Mouse (Mus musculus) adrenal gland, adult 18-20 months (tissue): Measurements from ENCODE around the gene Poldip3. TPM values are rescaled to one million over a fixed set of nuclear protein-coding genes. Genes with fewer than 3 reads are reported as not detected.
A peak's percentile ranks its signal among the peaks of the same experiment; 100 is the strongest.

Experiments used
- DNase-seq, 2 experiments: peaks; one replicate each; pipeline ENCODE4 v3.0.0; 2021 to 2022; ENCODE audit warnings: low spot score in 2 of 2
- long read RNA-seq, 2 experiments: library from polyadenylated mRNA; stranded (forward); transcript quantifications; one replicate each; pipeline ENCODE4 v2.0.0; 2021
- total RNA-seq, 2 experiments: library from RNA; stranded (reverse); gene quantifications; 1 replicate in 1 of 2; 2 replicates in 1 of 2; pipeline ENCODE4 v1.2.3; 2021

The Poldip3 gene
- 100 to 1,000 TPM in 1 of 2 experiments, 10 to 100 TPM in 1; 86.0 to 105 TPM for total RNA-seq
- long read RNA-seq, experiment 1, transcript Poldip3-202 (8 exons, 3,157 nt) = minor isoform, 8 of 153 reads
- long read RNA-seq, experiment 1, transcript Poldip3-201 (9 exons, 3,299 nt) = major isoform, 131 of 153 reads
- long read RNA-seq, experiment 1, partial matches to known transcripts = 8 of 153 reads
- long read RNA-seq, experiment 1, other reads (novel, unspliced or antisense) = 6 of 153 reads
- long read RNA-seq, experiment 2, transcript Poldip3-201 (9 exons, 3,299 nt) = major isoform, 132 of 189 reads
- long read RNA-seq, experiment 2, partial matches to known transcripts = 48 of 189 reads
- long read RNA-seq, experiment 2, other reads (novel, unspliced or antisense) = 5 of 189 reads

DNA sequence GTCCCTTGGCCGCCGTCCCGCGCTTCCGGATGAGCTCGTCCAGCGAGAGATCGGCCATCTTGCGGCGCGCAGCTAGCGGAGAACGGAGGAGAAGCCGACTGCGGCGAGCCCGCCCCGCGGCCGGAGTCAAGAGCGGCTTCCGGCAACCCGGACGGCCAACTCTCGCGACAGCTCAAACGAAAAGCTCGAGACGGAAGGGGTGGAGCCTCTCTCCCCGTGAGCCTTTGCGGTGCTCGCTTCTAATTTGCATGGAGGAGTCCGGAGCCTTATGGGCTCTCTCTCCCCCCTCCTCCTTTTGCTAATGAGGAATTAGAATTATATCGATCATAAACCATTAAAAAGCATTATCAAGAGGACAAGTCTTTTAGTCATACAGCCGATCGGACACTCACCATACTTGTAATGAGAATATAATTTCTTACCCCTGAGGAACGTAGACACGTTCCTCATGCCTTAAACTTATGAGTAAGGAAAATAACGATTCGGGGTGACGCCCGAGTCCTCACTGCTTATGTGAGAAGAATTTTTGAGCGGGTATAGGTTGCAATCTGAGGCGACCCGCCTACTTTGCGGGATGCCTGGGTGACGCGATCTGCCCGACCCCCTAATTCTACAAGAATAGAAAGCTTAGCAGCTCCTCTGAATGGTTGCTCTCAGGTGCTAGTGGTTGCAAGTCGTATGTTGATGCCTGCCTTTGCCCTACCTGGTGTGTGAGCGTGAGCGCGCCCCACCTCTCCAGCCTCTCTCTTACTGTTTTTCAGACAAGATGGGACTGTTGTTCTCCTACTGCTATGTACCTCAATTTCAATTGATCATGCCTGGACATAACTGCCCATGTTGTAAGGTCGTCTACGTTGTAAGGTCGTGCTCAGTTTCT is at the start of gene Poldip3:
TSS of gene Poldip3 (minus strand) at position 189 of the 877 bp plus-strand sequence.
- DNase-seq = peak; percentile 95 to 96

DNA sequence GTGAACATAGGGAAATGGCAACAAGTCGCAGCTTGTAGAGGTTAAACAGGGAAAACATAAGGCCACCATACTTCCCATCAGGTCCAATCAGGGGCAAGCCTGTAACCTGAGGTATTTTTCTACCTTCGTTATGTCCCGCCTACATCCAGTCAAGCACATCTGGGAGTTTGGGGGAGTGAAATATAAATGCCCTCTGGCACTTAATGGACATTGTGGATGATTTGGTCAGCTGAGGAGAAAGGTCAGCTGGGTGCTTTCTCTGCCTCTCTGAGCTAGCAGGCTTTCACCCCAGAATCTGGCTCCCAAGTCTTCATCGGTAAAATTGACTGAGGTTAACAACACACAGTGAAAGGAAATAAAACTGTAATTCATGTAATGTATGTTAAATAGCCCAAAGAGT is 44.2 kb upstream of the Poldip3 start:
- no peak for DNase-seq

DNA sequence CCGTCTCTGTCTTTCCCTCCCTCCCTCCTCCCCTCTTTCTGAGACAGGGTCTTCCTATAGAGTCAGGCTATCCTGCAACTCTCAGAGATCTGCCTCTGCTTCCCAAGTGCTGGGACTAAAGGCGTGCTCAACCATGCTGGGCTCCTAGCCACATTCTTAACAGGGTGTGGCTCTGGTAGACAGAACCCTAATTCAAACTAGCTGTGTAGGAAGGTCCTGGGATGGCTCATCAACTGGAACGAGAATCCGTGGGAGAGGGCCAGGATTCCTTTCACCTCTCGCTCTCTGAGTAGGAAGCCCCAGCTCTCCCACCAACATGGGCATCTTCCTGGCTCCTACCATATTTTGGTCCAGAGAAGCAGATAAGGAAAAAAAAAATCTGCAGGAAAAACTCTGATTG is 33.2 kb upstream of the Poldip3 start:
- DNase-seq = no peak

DNA sequence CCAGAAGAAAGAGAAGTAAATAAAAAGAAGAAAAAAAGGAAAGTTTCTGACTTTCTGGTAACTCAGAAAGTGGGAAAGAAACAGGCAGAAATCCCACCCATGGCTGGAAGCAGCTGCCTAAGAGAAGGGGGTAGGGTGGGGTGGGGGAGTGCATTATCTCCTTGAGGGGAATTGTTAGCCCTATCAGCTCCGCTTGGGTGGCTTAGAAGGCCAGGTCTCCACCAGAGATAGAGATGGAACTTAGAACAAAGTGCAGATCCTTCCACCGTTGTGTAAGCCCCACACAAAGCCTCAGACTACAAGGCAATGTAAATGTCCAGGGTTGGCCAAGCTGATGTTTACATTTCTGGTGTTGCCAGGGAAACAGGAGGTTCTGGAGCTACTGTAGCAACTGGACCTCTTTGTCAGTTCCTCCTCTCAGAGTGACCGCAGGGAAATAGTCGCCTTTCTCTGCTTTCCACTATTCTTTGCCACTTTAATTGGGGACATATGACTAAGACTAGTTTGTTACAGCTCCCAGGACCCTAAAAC is 32.7 kb upstream of the Poldip3 start:
- DNase-seq = no peak

DNA sequence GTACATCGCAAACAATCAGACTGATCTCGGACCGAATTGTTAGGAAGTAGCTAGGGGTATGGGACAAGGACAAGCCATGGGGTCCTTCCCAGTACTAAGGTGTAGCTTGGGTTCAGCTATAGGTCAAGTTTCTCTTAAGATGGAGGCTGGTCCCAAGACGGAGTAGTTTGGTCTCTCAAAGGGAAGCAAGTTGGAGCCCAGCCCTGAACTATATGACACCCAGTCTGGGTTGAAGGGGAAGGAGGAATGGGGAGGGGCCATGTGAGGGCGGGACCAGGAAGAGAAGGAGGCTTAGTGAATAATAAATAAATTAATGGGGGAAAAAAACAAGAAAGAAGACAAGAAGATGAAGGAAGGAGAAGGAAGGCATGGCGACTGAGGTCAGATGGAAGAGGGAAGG is 30.8 kb upstream of the Poldip3 start:
- no peak for DNase-seq

DNA sequence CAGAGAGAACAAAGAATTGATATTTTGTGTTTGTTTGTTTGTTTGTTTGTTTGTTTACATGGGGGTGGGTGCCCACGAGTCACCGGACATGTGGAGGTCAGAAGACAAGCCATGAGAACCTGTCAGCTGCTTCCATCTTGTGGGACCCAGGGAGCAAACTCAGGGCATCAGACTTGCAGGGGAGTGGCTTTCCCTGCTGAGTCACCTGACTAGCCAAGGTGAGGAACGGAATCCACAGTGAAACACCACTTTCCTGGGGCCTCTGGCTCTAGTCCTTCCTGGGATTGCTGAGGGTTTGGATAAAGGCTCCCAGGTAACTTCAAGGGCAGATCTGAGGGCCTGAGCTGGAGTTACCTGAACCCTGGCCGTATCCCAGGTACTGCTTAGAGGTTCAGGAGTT is 27.5 kb upstream of the Poldip3 start:
- DNase-seq = no peak

DNA sequence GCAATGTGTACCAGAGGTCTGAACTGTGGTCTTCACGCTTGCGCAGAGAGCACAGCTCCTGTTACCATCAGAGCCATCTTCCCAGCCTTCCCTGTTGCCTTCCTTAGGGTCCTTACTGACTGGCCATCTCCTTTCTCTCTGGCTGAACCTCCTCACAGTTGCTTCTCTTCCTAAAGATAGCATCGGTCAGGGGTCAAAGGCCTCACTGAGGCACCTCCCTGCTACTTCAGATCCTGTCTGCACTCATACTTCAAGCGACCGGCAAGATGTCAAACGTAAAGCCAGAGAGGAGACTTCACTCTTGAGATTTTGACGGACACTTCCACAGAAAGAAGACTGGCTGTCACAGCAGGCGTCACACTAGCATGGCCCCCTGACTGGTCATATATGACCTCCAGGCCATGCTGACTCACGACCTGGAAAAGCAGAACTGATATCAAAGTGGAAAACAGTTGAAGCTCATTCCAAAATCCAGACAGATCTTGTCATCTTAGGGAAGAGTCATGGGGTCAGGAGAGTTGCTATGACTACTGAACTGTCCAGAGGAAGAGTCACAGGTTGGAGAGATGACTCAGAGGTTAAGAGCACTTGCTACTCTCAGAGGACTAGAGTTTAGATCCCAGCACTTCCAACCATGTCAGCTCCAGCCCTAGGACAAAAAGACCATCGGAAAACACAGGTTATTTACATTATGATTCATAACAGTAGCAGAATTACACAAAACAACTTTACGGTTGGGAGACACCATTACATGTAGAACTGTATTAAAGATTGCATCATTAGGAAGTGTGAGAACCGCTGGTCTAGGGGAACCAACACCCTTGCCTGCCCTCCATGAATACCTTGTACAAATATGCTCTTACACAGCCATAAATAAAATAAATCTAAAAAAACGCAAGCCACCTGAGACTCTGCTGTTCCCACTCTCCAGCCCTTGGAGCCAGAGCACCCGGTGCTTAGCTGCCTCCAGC is 25.0 kb upstream of the Poldip3 start:
- DNase-seq = peak in 1 of 2 experiments; percentile 23

DNA sequence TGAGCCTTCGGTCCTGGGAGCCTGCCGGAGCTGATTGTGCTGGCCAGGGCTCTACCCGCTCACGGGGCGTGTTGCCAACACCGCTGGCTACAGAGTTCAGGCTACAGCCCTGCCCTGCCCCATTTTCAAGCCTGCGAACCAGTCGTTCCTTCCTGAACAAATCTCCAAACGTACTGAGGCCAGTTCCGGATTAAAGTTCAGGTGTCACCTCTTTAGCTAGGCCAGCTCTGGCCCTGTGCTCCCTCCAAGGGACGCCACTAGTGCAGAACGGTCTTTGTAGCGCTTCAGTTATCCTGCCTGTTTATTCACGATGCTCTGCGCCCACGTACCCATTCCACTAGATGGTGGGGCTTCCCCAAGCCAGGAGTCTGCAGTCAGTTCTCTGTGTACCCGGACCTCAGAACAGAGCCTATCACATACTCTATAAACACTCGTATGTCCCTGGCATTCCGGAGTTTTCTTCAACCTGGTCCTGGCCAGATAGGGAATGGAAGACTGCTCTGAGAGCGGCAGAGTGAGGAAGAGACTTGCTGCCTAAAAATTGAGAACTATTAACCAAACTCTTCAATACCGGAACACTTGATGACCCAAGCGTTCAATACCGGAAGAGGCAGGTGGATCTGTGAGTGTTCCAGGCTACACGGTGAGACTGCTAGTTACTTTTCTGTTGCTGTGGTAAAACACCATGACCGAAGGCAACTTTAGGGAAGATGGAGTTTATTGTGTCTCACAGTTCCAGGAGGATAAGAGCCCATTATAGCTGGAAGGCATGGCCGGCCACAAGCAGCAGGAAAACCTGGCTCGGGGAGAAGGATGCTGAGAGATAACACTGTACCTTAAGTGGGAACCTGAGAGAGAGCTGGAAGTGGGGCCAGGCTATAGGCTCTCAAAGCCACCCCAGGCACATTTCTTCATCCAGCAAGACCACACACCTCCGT is 23.6 kb upstream of the Poldip3 start, which contains the start of gene Cyb5r3:
TSS of gene Cyb5r3 (minus strand) at position 101 of the 938 bp plus-strand sequence.
- DNase-seq = peak in 1 of 2 experiments; percentile 13

DNA sequence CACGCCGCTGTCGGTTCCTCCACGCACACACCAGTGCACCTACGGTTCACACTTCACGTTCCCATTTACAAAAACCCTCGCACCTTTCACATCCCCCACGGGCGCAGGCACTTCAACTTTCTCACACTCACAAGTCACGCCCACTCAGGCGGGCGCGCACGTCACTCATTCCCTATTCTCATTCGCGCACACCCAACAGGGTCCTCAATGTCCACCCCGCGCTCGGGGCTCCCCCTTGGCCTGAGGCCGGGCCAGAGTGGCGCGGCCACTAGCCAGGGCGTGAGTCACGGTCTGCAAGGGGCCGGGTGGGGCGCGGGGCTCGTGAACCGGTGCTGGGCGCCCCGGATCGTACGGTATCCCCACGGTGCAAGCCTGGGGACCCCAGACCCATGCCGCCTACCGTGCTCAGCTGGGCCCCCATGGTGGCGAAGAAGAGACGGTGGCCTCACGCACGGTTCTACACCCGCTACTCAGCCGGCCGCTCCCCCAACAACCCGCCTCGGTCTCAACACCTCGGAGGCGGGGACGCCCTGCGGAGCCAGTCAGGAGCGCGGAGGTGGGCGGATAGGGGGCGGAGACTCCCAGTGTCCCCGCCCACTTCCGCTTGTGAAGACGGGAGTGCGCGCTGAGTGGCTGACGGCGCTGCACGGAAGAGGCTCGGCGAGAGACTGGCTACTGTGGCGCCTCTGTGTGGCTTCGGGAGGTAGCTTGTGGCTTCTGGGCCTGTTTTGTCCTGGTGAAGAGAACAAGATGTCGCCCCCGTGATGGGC is 22.7 kb upstream of the Poldip3 start:
- DNase-seq = peak; percentile 95

DNA sequence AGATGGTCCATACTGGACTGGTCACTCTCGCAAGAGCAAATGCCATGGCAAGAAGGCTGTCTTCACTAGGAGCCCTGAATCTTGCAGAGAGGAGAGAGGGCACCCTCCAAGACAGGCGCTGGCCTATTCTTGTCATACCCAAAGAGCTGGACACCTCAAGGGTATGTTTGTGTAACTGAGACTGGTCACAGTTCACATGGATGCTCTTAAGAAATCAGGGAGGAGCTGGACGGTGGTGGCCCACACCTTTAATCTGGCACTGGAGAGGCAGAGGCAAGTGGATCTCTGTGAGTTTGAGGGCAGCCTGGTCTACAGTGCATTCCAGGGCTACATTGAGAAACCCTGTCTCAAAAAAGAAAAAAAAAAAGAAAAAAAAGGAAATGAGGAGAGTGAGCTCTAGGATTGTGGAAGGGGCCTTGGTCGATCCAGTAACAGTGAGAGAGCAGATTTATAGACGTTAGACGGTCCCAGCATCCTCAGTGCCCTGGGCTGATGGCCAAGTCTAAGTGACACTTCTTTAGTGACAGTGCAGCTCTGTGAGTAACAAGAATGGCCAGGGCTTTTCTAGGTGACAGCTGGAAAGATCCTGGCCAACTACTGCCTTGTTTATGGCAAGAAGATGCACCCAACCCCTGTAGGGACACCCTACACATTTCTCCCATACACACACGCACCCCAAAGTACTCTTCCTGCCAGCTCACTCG is 21.9 kb upstream of the Poldip3 start:
- DNase-seq = peak in 1 of 2 experiments; percentile 25

DNA sequence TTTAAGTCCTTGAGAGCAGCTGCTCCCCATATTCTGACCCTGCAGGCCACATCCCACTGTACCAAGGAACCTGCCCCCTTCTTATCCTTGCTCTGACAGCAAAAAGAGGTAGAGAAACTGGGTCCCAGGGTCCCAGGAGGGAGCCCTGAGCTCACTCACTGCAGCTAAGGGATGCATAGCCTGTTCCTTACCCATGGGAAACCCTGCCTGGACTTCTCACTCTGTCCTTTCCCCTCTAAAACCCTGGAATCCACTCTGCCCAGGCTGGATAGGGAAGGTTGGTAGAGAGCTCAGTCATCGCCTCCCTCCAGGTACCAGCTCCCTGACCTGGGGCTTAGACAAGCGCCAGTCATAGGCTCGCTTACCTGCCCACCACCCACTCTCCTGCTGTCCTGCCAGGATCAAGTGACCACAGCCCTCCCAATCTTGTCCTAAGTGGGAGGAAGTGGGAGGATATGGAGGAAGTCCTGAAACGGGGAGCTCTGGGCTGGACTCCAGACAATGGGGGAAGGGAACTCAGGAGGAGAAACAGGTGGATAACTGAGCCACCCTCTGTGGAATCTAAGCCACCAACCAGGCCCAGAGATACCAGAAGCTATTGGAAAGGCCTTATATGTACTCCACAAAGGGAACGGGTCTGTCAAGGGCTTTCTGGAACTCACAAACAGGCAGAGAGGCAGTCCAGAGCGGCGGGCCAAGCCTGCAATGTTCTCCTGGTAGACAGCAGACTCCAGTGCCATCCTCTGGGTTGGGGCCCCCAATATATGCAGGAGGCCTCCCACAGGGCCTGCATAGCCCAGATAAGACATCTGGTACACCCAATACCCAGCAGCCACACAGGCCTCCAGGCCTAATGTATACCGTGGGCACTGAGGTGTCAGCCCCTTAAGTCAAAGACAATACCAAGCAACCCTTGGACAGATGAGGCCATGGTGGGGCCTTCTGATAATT is 20.9 kb upstream of the Poldip3 start:
- peak in 1 of 2 experiments; percentile 23 for DNase-seq

DNA sequence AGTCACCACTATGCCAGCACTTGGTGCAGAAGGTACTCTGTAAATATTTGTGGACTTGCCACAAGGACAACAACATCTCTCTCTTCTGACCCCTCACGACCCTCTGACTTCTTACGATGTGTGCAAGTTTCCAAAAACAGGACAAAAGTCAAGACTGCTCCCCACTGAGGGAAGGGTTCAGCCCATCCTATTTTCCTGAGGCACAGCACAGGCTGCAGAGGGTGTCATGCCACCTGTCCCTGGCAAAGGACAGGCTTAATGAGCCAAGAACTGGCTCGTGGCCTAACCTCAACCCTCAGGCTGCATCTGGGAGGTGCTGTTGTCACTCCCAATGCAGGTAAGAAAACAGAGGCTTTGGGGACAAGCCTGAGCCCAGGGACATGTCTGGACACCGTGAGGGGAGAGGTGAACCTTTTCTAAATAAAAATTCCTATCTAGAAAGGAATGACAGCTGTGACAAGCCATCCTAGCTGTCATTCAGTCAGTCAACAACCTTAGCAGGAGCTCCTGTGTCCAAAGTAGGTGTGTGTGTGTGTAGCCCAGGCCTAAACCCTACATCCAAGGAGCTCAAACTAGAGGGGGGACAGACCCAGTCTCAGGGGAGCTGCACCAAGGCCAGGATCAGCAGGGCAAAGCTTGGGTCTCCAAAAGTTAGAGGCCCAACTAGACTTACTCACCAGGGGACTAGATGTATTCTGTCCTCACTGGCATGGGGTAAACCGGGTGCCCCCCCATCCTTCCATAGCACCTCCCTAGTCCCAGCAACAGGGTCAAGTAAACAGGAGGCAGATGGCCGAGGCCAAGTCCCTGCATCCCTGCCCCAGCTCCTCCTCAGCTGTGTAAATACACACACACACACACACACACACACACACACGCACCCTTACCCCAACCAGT is 19.9 kb upstream of the Poldip3 start:
- DNase-seq = no peak

DNA sequence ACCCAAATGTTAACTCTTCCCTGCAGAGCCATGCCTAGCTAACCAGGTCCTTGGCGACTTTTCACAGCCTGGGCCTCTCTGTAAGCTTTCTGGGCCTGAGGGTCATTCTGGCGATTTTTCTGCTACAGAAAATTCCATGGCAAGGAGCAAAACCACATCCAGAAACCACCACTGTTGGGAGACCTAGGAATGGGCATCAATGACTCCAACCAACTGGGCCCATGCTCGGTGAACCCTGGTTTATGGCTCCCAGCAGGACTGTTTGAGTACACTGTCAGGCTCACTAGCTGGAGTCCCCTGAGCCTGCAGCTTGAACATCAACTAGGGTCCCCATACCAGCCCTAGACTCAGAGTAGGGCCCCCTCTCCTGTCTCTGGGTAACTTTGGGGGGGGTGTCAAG is 19.1 kb upstream of the Poldip3 start:
- no peak for DNase-seq

DNA sequence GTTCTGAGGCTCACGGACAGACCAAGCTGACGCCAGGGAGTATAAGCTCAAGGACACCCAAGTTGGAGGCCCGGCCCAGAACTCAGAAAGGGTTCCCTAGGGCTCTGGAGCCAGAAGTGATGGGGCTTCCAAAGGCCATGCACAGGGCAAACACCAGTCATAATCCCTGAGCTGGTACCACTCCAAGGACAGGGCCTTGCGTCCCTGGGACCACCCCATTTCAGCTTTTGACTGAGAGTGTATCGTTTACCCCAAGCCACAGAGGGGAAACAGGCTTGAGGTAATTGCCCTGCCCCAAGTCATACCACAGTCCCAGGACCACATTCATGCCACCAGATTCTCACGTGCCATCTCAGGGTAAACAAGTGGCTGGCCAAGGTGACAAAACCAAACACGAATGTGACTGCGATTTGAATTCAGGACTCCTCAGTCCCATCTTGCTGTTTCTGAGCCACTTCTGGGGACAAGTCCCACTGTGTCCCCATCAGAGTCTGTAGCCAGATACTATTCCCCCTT is 18.4 kb upstream of the Poldip3 start:
- DNase-seq = no peak

DNA sequence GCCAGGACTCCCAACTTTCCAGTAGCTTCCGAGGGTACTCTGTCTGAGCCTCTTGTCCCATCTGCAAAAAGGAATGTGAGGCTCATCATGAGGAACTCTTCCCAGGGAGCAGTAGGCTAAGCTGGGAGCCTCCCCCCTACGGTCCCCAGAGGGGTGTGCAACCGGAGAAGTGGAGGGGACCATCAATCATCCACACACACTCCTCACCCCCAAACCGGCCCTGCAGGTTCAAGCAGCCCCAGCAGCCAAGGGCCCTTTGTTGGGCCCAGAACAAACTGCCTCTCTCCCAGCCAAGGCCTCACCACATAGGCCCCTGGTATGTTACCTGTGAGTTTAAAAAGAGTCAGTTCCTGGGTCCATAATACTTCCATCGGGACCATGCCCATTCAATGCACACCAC is 17.9 kb upstream of the Poldip3 start:
- DNase-seq = peak; percentile 18 to 24

DNA sequence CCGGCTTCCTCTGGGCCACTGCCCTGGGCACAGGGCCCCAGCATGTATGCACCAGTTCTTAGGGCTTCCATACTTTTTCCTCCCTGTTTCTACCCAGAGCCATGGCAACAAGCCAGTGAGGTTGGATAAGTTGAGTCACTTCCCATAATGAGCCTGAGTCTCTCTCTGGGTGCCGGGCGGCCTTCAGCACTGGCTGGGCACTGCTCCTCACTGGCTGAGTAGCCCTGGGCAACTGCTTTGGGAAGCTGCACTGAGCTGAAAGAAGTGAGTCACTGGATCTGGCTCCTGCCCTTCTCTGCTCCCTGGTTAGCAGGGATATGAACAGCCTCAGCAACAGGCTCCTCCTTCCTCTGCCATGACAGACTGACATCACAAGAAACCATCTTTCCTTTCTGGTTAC is 17.5 kb upstream of the Poldip3 start:
- DNase-seq = peak; percentile 54 to 72
